Mouse (Mus musculus): Measurements from ENCODE around the gene Gas2l1. TPM values are rescaled to one million over a fixed set of nuclear protein-coding genes. Genes with fewer than 3 reads are reported as not detected.

Gene Gas2l1
- total RNA-seq, 1 experiment from 2014 or later: 34.5 TPM

Small RNA genes within 50 kb of the gene (microRNA-seq; reads per million reads assigned to microRNA genes)
- 0 to 0.38 reads per million in 2 experiments for gene Gm47296

Other genes with a start within 250 kb of the Gas2l1 start
- gene Nf2, start 215.8 kb downstream of the Gas2l1 start, total RNA-seq (2021): 102 and 106 TPM in 2 replicates
- gene Nipsnap1, start 191.4 kb downstream of the Gas2l1 start, total RNA-seq (2021): 23.1 and 41.1 TPM in 2 replicates
- 29.9 and 34.6 TPM in 2 replicates for gene Thoc5, start 170.0 kb downstream of the Gas2l1 start, total RNA-seq (2021)
- 1.8 and 2.8 TPM in 2 replicates for gene Nefh, start 117.3 kb downstream of the Gas2l1 start, total RNA-seq (2021)
- gene Ap1b1, start 78.5 kb downstream of the Gas2l1 start, total RNA-seq (2021): 59.5 and 77.4 TPM in 2 replicates
- gene Rasl10a, start 7.2 kb downstream of the Gas2l1 start, total RNA-seq (2021): 0.30 and 0.34 TPM in 2 replicates
- 18.3 and 19.0 TPM in 2 replicates for gene Rhbdd3, start 33.6 kb upstream of the Gas2l1 start, total RNA-seq (2021)
- gene Ewsr1, start 33.9 kb upstream of the Gas2l1 start, total RNA-seq (2021): 297 and 324 TPM in 2 replicates
- gene Emid1, start 86.9 kb upstream of the Gas2l1 start, total RNA-seq (2021): 8.9 and 10.1 TPM in 2 replicates
- gene Kremen1, start 196.2 kb upstream of the Gas2l1 start, total RNA-seq (2021): 17.2 and 19.8 TPM in 2 replicates